Mouse (Mus musculus): ENCODE results near the gene Mzt1. TPM values are rescaled to one million over a fixed set of nuclear protein-coding genes. Genes with fewer than 3 reads are reported as not detected.
"Not testable (repeated sequence)": the region's sequence is repeated elsewhere in the genome, so short reads cannot be mapped to it uniquely, and the experiment has no call there.

Mzt1 gene
- polyA plus RNA-seq, 1 experiment, result 11.2 TPM

DNA sequence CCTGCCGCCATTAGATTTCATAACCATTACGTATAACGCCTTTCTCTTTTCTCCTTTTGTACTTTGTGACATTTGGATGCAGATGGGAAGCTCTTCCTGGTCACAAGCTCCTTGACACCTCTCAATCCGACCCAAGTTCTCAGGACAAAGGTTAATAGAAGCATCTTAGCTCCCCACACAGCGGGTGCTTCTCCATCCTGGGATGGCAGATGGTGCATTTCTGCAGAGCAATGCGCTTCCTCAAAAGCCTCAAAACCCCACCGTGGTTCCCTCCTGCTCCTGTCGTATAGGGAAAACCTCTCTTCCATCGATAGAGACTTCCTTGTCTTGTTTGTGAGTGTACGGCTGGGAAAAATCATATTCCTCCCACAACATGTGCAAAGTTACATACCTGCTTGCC is 1.8 kb downstream of the Mzt1 start:
- Histone ChIP-seq H3K27me3 (ENCODE audit: control insufficient read depth, insufficient read depth, insufficient read length) (no peaks in the 10 kb centered on the region), H3ac (ENCODE audit: control insufficient read depth, insufficient read length) (no peak overlapping the region), H3K79me2 (ENCODE audit: control insufficient read depth, insufficient read depth) (peaks cover 86% of the 10 kb centered on the region), H3K36me3 (ENCODE audit: control insufficient read depth, insufficient read depth) (peaks cover 6% of the 10 kb centered on the region), H3K4me2 (ENCODE audit: low read depth) (peak overlapping the region; percentile 73), H3K4me3 (peak overlapping the region; percentile 87)
- TF ChIP-seq TCF12 (IDR thresholded peaks at IDR 0.05; ENCODE audit: insufficient read depth, poor library complexity, severe bottlenecking), result no peak
- TF ChIP-seq MYOG (IDR thresholded peaks at IDR 0.05; ENCODE audit: control insufficient read depth in 1 of 3, insufficient read depth in 1 of 3, insufficient read length in 2 of 3, low read depth in 2 of 3), result no peak
- TF ChIP-seq MAX (IDR thresholded peaks at IDR 0.05; ENCODE audit: low read depth), result no peak
- no peak for TF ChIP-seq REST (IDR thresholded peaks at IDR 0.05; ENCODE audit: insufficient read depth, insufficient read length)
- TF ChIP-seq SRF (IDR thresholded peaks at IDR 0.05; ENCODE audit: control insufficient read depth, insufficient read length, low read depth), result no peak
- no peak for TF ChIP-seq TCF3 (IDR thresholded peaks at IDR 0.05; ENCODE audit: insufficient read length, low read depth)
- TF ChIP-seq POLR2AphosphoS2 (IDR thresholded peaks at IDR 0.05; ENCODE audit: insufficient read length, low read depth), result no peak
- no peak for TF ChIP-seq CEBPB (IDR thresholded peaks at IDR 0.05; ENCODE audit: insufficient read depth, poor library complexity, severe bottlenecking)
- TF ChIP-seq USF1 (IDR thresholded peaks at IDR 0.05; ENCODE audit: low read depth), result no peak
- no peak for TF ChIP-seq MYOD1 (IDR thresholded peaks at IDR 0.05; ENCODE audit: control insufficient read depth in 1 of 3, insufficient read length in 2 of 3, low read depth in 2 of 3)
- TF ChIP-seq POLR2A (IDR thresholded peaks at IDR 0.05; ENCODE audit: insufficient read length, low read depth), result no peak
- no peak for TF ChIP-seq E2F4 (IDR thresholded peaks at IDR 0.05; ENCODE audit: insufficient read depth)

DNA sequence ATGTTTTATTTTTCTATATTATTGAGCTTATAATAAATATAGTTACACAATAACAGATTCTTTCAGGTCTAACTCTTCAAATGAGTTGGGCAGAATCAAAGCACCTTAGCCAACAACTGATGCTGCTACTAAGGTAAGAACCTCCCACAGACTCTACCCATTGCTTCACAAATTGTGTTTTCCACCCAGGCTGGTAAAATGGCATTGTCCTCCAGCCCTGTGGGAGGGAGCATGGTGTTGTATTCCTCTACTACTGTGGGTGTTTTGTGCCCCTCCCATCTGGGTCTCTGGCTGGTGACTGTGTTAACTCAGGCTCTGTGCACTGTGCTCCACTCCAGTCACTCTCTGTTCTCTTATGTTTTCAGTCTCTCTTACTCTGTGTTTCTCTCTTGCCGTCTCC is 2.4 kb downstream of the Mzt1 start:
- peaks cover 6% of the 10 kb centered on the region for H3K36me3 ChIP-seq (ENCODE audit: control insufficient read depth, insufficient read depth)

DNA sequence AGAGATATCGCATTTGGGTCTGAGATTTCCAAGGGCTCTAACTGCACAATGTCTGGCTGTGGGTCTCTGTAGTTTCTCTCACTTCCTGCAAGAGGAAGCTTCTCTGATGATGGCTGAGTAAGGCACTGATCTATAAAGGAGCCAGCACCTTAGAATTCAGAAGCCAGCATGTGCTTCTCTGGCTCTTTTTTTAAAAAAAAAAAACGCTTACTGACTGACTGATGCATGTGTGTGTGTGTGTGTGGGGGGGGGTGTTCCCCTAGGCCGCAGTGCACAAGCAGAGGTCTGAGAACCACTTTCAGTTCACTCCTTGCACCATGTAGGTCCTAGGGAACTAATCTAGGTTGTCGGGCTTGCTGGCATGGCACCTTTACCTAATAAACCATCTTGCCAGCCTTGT is 4.5 kb downstream of the Mzt1 start:
- Histone ChIP-seq H3ac (ENCODE audit: control insufficient read depth, insufficient read length) (no peak overlapping the region), H3K4me2 (ENCODE audit: low read depth) (no peak overlapping the region), H3K4me3 (no peak overlapping the region), H3K27me3 (ENCODE audit: control insufficient read depth, insufficient read depth, insufficient read length) (no peaks in the 10 kb centered on the region), H3K79me2 (ENCODE audit: control insufficient read depth, insufficient read depth) (peaks cover 64% of the 10 kb centered on the region), H3K36me3 (ENCODE audit: control insufficient read depth, insufficient read depth) (peaks cover 6% of the 10 kb centered on the region)
- no peak for TF ChIP-seq USF1 (IDR thresholded peaks at IDR 0.05; ENCODE audit: low read depth)
- TF ChIP-seq SRF (IDR thresholded peaks at IDR 0.05; ENCODE audit: control insufficient read depth, insufficient read length, low read depth), result no peak
- TF ChIP-seq MYOD1 (IDR thresholded peaks at IDR 0.05; ENCODE audit: control insufficient read depth in 1 of 3, insufficient read length in 2 of 3, low read depth in 2 of 3), result no peak
- TF ChIP-seq TCF12 (IDR thresholded peaks at IDR 0.05; ENCODE audit: insufficient read depth, poor library complexity, severe bottlenecking), result no peak
- TF ChIP-seq POLR2A (IDR thresholded peaks at IDR 0.05; ENCODE audit: insufficient read length, low read depth), result no peak
- no peak for TF ChIP-seq CEBPB (IDR thresholded peaks at IDR 0.05; ENCODE audit: insufficient read depth, poor library complexity, severe bottlenecking)
- TF ChIP-seq E2F4 (IDR thresholded peaks at IDR 0.05; ENCODE audit: insufficient read depth), result no peak
- TF ChIP-seq REST (IDR thresholded peaks at IDR 0.05; ENCODE audit: insufficient read depth, insufficient read length), result no peak
- no peak for TF ChIP-seq MYOG (IDR thresholded peaks at IDR 0.05; ENCODE audit: control insufficient read depth in 1 of 3, insufficient read depth in 1 of 3, insufficient read length in 2 of 3, low read depth in 2 of 3)
- no peak for TF ChIP-seq TCF3 (IDR thresholded peaks at IDR 0.05; ENCODE audit: insufficient read length, low read depth)

More for the DNA sequence above, 2.4 kb downstream of the Mzt1 start:
- Histone ChIP-seq H3K4me3 (no peak overlapping the region), H3K27me3 (ENCODE audit: control insufficient read depth, insufficient read depth, insufficient read length) (no peaks in the 10 kb centered on the region), H3K79me2 (ENCODE audit: control insufficient read depth, insufficient read depth) (peaks cover 85% of the 10 kb centered on the region), H3K4me2 (ENCODE audit: low read depth) (peak overlapping the region; percentile 73), H3ac (ENCODE audit: control insufficient read depth, insufficient read length) (no peak overlapping the region)
- TF ChIP-seq MYOG (IDR thresholded peaks at IDR 0.05; ENCODE audit: control insufficient read depth in 1 of 3, insufficient read depth in 1 of 3, insufficient read length in 2 of 3, low read depth in 2 of 3) (no peak), SRF (IDR thresholded peaks at IDR 0.05; ENCODE audit: control insufficient read depth, insufficient read length, low read depth) (no peak), REST (IDR thresholded peaks at IDR 0.05; ENCODE audit: insufficient read depth, insufficient read length) (no peak)

DNA sequence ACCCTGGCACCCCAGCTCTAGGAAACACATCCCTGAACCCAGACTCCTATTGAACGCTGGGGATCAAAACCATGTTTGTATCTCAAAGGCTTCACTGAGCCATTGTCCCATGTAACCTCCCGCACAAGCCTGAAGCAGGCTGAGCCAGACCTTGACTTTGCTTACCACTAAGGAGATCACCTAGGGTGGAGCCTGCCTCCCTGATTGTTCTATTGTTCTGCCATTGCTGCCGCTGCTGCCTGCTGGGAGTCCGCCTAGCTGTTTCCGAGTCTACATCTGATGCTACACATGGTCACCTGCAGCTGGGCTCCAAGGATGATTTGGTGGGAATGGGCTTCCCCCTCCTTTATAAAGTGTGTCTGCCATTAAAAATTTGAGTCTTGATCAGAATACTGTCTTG is 6.6 kb downstream of the Mzt1 start:
- not testable (repeated sequence) for H3K27me3 ChIP-seq (ENCODE audit: control insufficient read depth, insufficient read depth, insufficient read length); H3K4me2 ChIP-seq (ENCODE audit: low read depth); H3K4me3 ChIP-seq; H3ac ChIP-seq (ENCODE audit: control insufficient read depth, insufficient read length)
- Histone ChIP-seq H3K36me3 (ENCODE audit: control insufficient read depth, insufficient read depth) (peaks cover 12% of the 10 kb centered on the region), H3K79me2 (ENCODE audit: control insufficient read depth, insufficient read depth) (peaks cover 53% of the 10 kb centered on the region)

DNA sequence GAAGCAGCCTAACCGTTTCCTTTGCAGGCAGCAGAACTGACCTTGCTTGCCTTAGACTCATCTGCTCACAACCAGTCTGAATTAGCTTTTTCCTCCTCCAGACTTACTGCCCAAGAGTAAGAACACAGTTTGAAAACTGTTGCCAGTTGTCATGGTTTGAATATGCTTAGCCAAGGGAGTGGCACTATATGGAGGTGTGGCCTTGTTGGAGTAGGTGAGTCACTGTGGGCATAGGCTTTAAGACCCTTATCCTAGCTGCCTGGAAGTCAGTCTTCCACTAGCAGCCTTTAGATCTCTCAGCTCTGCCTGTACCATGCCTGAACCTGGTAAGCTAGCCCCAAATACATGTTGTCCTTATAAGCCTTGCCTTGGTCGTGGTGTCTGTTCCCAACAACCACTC is 8.2 kb downstream of the Mzt1 start:
- Histone ChIP-seq H3K27me3 (ENCODE audit: control insufficient read depth, insufficient read depth, insufficient read length) (no peaks in the 10 kb centered on the region), H3K4me3 (no peak overlapping the region), H3K79me2 (ENCODE audit: control insufficient read depth, insufficient read depth) (peaks cover 40% of the 10 kb centered on the region), H3K36me3 (ENCODE audit: control insufficient read depth, insufficient read depth) (peaks cover 12% of the 10 kb centered on the region), H3K4me2 (ENCODE audit: low read depth) (no peak overlapping the region), H3ac (ENCODE audit: control insufficient read depth, insufficient read length) (no peak overlapping the region)
- no peak for TF ChIP-seq SRF (IDR thresholded peaks at IDR 0.05; ENCODE audit: control insufficient read depth, insufficient read length, low read depth)
- no peak for TF ChIP-seq TCF12 (IDR thresholded peaks at IDR 0.05; ENCODE audit: insufficient read depth, poor library complexity, severe bottlenecking)
- no peak for TF ChIP-seq MYOD1 (IDR thresholded peaks at IDR 0.05; ENCODE audit: control insufficient read depth in 1 of 3, insufficient read length in 2 of 3, low read depth in 2 of 3)
- TF ChIP-seq USF1 (IDR thresholded peaks at IDR 0.05; ENCODE audit: low read depth), result no peak
- no peak for TF ChIP-seq MYOG (IDR thresholded peaks at IDR 0.05; ENCODE audit: control insufficient read depth in 1 of 3, insufficient read depth in 1 of 3, insufficient read length in 2 of 3, low read depth in 2 of 3)
- TF ChIP-seq REST (IDR thresholded peaks at IDR 0.05; ENCODE audit: insufficient read depth, insufficient read length), result no peak
- TF ChIP-seq POLR2A (IDR thresholded peaks at IDR 0.05; ENCODE audit: insufficient read length, low read depth), result no peak
- no peak for TF ChIP-seq POLR2AphosphoS2 (IDR thresholded peaks at IDR 0.05; ENCODE audit: insufficient read length, low read depth)
- TF ChIP-seq MAX (IDR thresholded peaks at IDR 0.05; ENCODE audit: low read depth), result no peak
- no peak for TF ChIP-seq TCF3 (IDR thresholded peaks at IDR 0.05; ENCODE audit: insufficient read length, low read depth)
- no peak for TF ChIP-seq CEBPB (IDR thresholded peaks at IDR 0.05; ENCODE audit: insufficient read depth, poor library complexity, severe bottlenecking)
- no peak for TF ChIP-seq E2F4 (IDR thresholded peaks at IDR 0.05; ENCODE audit: insufficient read depth)

Data from myocyte (in vitro differentiated cells).